Mouse (Mus musculus) right cerebral cortex, adult 2 months (tissue): Measurements from ENCODE around the gene Iqsec3.
A peak's percentile ranks its signal among the peaks of the same experiment; 100 is the strongest.

Experiments
- DNase-seq, 2 experiments: peaks; one replicate each; pipeline ENCODE4 v3.0.0; 2021 to 2022; ENCODE audit warnings: low spot score in 2 of 2

Gene Iqsec3

GRCm38 (mm10) chr6:121454549-121455494 lies 18.7 kb downstream of the Iqsec3 start:
- DNase-seq: peak in 1 of 2 experiments; percentile 23

DNA sequence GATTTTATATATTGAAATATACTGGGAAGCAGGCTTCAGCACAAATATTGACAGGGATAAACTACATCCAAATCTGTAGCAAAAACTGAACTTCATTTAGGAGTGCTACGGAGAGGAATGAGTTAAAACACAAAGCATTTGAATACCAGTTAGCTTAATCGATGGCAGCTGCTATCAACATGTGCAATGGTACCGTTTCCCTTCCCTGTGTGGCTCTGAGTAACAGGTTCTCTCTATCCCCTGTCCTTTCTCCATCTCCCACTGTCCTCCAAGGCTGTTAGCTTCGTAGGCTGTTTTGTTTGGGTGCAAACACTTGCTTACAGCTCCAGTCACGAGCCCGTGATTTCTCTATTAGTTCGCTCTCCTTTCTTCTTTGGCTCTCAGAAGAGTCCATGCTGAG lies 19.7 kb downstream of the Iqsec3 start:
- DNase-seq: no peak

DNA sequence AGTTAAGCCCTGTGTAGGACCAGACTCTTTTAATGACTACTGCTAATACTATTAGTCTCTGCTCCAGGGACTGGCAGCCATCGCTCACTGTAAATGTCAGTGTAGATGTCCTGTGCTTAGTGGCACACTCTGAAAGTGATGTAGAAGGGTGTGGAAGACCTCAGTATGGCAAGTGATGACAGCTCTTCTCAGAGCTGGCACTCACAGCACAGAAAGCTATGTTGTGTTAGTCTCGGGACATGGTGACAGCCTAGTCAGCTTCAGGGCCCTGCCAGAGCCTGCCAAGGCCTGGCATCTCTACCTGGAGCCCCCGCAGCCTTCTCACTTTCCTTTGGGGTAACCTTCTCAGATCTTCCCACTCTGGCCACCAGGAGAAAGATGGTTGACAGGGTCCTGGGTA lies 21.8 kb downstream of the Iqsec3 start:
- no peak for DNase-seq

DNA sequence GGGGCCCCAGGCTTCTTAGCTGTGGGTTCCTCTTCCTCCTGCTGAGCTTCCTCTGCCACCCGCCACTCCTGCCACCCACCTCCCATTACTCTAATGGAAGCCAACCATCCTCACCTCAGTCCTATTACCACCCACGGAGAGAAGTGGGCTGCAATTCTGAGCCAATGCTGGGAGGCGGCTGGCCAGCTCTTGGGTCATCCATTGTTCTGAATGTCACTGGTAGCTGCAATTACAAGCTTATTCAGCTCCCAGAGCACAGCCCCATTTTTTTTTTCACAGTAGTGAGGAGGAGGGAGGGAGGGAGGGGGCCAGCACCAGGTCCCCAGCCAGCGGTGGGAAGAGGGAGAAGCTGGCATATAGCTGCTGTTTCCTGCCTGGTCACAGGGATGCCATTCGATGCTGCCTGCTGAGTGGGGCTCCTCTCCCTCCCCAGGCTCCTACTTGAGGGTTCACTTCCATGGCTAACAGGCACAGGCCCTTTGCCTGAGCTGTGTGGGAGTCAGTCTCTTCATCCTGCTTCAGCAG lies 32.7 kb downstream of the Iqsec3 start:
- no peak for DNase-seq

GRCm38 (mm10) chr6:121424830-121425229 lies 48.6 kb downstream of the Iqsec3 start:
- DNase-seq: no peak

GRCm38 (mm10) chr6:121424403-121424802 lies 49.1 kb downstream of the Iqsec3 start:
- DNase-seq: no peak

GRCm38 (mm10) chr6:121412558-121413297 lies 60.8 kb downstream of the Iqsec3 start:
- no peak for DNase-seq

GRCm38 (mm10) chr6:121407571-121408011 lies 65.9 kb downstream of the Iqsec3 start:
- no peak for DNase-seq

- DNase-seq: no peak
These were observed 68.2 kb downstream of the Iqsec3 start for GRCm38 (mm10) chr6:121405311-121405710.

DNA sequence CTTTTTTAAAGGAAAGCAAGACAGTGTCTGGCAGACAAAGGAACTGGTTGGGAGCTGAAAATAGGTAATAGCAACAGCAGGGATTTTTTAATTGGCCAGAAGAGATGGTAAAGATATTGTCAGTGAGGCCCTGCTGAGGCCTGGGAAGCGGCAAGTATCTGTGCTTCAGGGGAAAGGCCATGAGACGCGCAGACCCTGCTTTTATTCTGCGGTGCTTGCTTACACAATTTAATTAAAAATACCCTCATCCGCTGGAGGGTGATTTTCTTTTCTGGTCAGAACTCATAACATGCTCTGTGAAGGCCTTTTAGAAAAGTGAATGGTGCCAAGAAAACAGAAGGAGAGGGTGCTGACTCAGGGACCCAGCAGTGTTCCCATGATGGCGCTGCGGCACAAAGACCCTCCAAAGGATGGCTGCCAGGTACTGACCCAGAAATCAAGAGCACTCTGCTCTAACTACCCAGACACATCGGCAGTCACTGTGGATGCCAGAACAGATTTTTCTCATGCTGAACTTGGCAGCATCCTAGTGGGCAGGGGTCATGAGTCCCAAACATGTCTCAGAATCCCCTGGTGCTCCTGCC lies 70.7 kb downstream of the Iqsec3 start:
- DNase-seq: no peak

GRCm38 (mm10) chr6:121401826-121402660 lies 71.4 kb downstream of the Iqsec3 start:
- DNase-seq: no peak

- no peak for DNase-seq
These were observed 72.3 kb downstream of the Iqsec3 start for GRCm38 (mm10) chr6:121401140-121401539.

DNA sequence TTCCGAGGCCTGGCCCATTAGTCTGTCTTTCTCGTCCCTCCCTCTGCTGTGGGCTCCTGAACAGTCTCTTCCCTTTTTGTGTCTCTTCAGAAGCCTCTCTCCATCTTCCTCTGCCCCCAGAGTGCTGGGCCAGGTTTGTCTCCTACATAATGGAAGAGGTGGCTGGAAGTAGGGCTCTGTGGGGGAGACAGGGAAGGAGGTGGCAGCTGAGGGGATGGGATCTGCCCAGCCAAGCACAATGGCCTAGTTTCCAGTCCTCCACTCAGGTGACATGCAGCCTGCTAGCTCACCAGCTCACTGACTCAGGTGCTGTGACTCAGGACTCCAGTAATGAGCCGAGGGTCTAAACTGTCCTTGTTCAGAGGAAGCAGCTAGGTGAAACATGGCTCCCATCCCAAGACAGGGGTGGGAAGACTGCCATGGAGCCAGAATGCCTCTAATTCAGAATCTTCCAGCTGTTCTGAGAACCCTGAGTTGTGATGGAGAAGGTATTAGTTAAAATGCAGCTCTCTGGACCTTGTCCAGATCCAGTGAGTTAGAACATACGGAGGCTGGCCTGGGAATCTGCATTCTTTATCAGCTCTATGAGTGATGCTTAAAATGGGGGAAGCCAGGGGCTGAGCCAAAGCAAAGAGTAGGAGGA lies 80.7 kb downstream of the Iqsec3 start:
- DNase-seq: peak; percentile 32 to 51

DNA sequence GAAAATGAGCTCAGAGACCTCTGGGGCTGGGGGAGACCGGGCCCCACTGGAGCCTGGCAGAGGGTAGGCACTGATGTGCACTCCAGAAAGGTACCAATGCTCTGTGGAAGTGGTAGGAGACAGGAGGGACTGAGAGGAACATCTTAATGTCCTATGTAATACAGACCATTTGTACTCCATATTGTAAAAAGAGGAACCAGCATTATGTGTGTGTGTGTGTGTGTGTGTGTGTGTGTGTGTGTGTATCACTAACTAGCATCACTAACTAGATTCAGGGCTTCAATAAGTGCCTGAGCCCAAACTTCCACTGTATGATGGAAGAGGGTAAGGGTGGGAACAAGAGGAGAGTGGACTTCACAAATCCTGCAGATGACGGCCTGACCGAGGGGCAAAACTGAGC lies 88.1 kb downstream of the Iqsec3 start:
- DNase-seq: no peak

- DNase-seq: no peak
These were observed 91.4 kb downstream of the Iqsec3 start for GRCm38 (mm10) chr6:121382071-121382470.

GRCm38 (mm10) chr6:121380576-121380975 lies 92.9 kb downstream of the Iqsec3 start:
- no peak for DNase-seq

DNA sequence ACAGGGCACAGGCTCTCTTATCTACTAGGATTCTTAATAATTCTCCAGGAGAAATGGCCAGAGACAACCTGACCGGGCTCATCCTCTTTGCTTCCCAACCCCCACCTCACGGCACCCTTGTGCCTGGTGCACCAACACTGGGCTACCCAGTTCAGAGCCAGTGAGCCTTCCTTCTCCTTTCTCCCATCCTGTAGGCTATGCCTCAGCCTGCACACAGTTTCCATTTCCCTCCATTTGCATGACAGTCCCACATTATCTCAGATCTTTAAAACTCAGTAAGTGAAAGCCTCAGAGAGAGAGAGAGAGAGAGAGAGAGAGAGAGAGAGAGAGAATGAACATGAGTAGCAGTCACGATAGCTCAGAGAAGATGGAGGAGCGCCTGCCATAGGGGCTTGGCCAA lies 95.2 kb downstream of the Iqsec3 start:
- no peak for DNase-seq

DNA sequence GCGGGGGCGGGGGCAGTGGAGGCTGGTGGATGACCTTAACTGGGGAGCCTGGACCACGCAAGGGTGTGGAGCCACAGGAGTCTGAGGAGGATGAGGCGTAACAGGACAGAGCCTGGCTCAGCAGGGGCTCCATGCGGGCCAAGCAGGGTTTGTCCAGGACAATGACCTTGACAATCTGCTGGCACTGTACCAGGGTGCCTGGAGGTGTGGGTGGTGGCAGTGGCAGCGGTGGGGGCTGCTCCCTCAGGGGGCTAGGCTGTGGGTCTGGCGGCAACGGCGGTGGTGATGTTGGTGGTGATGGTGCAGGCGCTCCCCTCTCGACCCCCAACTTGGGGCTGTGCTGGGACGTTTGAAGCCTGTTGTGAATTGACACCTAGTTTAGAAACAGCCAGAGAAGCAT lies 97.3 kb downstream of the Iqsec3 start:
- no peak for DNase-seq

GRCm38 (mm10) chr6:121371197-121371980 lies 102.1 kb downstream of the Iqsec3 start:
- peak; percentile 30 to 34 for DNase-seq

DNA sequence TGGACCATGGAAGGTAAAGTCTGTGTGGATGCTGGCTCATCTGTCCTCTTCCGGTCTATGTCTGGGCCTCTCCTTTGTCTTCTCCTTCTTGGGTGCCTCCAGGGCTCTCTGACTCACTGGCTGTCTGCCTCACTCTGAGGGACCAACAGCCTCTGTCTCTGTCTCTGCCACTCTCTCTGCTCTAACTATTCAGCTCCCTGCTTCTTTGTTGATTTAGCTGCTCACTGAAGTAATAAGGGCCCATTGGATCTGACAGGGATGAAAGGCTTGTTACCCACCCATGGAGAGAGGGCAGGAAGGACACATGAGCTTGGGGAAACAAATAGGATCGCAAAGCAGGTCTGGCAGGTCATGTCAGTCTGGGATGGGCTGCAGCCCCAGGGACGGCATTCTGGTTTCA lies 106.4 kb downstream of the Iqsec3 start:
- DNase-seq: no peak
